Mouse (Mus musculus): ENCODE data around the gene Vmn1r202. TPM values are rescaled to one million over a fixed set of nuclear protein-coding genes. Genes with fewer than 3 reads are reported as not detected.

The Vmn1r202 gene
- 0.04 TPM for polyA plus RNA-seq (2017; shearing (Covaris generic))

GRCm38 (mm10) chr13:22505281-22505680 lies at the start of gene Vmn1r202:
Vmn1r202 (minus strand) TSS chr13:22505381.

GRCm38 (mm10) chr13:22552898-22553297 lies 47.7 kb upstream of the Vmn1r202 start, which contains the start of gene Vmn1r204:
Vmn1r204 (plus strand) TSS chr13:22553198.

GRCm38 (mm10) chr13:22517814-22518213 lies 12.6 kb upstream of the Vmn1r202 start, which contains the start of gene Vmn1r203:
Vmn1r203 (plus strand) TSS chr13:22518114.

GRCm38 (mm10) chr13:22471623-22472022 lies 33.6 kb downstream of the Vmn1r202 start, which contains the start of gene Vmn1r201:
Vmn1r201 (plus strand) TSS chr13:22471923.

Other genes with a start within 250 kb of the Vmn1r202 start
- not detected for gene Vmn1r195, start 234.9 kb downstream of the Vmn1r202 start, polyA plus RNA-seq (2017; shearing (Covaris generic))
- gene Vmn1r196, start 215.5 kb downstream of the Vmn1r202 start, polyA plus RNA-seq (2017; shearing (Covaris generic)), result not detected
- 0.07 TPM for gene Vmn1r197, start 180.8 kb downstream of the Vmn1r202 start, polyA plus RNA-seq (2017; shearing (Covaris generic))
- gene Vmn1r198, start 155.0 kb downstream of the Vmn1r202 start, polyA plus RNA-seq (2017; shearing (Covaris generic)), result not detected
- not detected for gene Vmn1r199, start 125.6 kb downstream of the Vmn1r202 start, polyA plus RNA-seq (2017; shearing (Covaris generic))
- 0.04 TPM for gene Vmn1r200, start 115.0 kb downstream of the Vmn1r202 start, polyA plus RNA-seq (2017; shearing (Covaris generic))
- gene Vmn1r201, start 33.5 kb downstream of the Vmn1r202 start, polyA plus RNA-seq (2017; shearing (Covaris generic)), result 0.04 TPM
- gene Vmn1r203, start 12.7 kb upstream of the Vmn1r202 start, polyA plus RNA-seq (2017; shearing (Covaris generic)), result 0.17 TPM
- gene Vmn1r204, start 47.8 kb upstream of the Vmn1r202 start, polyA plus RNA-seq (2017; shearing (Covaris generic)), result not detected
- gene Vmn1r205, start 87.6 kb upstream of the Vmn1r202 start, polyA plus RNA-seq (2017; shearing (Covaris generic)), result not detected
- not detected for gene Vmn1r206, start 118.9 kb upstream of the Vmn1r202 start, polyA plus RNA-seq (2017; shearing (Covaris generic))
- gene Vmn1r207-ps, start 224.2 kb upstream of the Vmn1r202 start, polyA plus RNA-seq (2017; shearing (Covaris generic)), result not detected

All from CD4-positive, CD25-positive, alpha-beta regulatory T cell (primary cell).